Mouse (Mus musculus) c-Kit-positive CD71-positive TER-119-positive erythroid progenitor cells, embryonic 14.5 days (primary cell): Measurements from ENCODE around the gene Prg4.

Experiments used
- DNase-seq: peaks from one replicate; pipeline ENCODE4 v3.0.0-alpha.2; 2013; ENCODE audit warnings: low spot score

Prg4 gene

GRCm38 (mm10) chr1:150466132-150466531 is at the start of gene Prg4:
Prg4 (minus strand) TSS chr1:150466165.
- DNase-seq = no peak

DNA sequence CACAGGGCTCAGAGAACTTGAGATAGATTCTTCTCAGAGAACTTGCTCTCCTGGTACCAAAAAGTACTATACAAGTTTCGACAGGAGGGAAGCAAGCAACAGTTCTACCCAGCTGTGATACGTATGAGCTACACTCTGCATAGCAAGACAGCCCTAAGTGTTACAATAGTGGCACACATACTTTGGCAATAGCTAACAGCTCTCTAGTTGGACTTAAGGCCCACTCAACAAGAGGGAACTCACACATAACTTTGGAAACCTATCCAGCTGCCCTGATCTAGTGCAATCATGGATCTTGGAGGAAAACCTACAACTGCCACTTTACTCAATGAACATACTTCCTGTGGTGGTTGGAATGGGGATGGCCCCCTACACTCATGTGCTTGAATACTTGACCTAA is 47.1 kb upstream of the Prg4 start:
- DNase-seq = no peak

- no peak for DNase-seq
Observed at GRCm38 (mm10) chr1:150505794-150506193, 39.8 kb upstream of the Prg4 start.

GRCm38 (mm10) chr1:150503321-150503720 is 37.4 kb upstream of the Prg4 start:
- DNase-seq = no peak

DNA sequence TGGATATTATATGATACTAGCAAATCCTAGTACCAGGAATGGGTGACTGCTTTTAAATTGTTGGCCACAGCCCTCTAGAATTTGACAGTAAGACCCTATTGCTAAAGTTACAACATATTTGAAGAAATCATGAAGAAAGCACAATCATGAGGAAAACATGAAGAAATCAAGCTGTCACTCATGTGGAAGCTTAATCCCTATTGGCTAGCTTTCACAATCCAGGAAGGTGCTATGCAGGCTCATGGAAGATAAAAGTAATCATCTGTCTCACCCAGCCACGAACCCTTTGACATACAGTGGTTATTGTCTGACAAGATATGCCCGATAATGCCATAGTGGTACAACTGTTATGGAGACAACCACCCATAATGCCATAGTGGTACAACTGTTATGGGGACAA is 32.2 kb upstream of the Prg4 start:
- DNase-seq = no peak

DNA sequence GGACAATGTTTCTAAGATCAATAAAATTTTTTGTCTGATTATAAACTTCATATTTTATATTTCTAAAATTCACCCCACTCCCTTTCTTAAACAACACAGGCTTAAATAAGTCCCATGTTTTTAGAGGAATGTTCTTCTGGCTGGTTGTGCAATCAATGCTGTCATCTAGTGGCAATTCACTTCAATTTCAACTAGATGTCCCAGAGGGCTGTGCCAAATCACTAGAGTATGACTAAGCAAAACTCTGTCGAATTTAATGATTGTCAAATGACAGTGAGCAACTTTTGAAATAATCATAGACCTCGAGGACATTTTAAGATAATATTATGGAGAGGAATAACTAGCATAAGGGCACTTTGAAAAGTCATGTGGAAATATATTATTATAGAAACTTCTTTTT is 31.7 kb upstream of the Prg4 start:
- DNase-seq = no peak

DNA sequence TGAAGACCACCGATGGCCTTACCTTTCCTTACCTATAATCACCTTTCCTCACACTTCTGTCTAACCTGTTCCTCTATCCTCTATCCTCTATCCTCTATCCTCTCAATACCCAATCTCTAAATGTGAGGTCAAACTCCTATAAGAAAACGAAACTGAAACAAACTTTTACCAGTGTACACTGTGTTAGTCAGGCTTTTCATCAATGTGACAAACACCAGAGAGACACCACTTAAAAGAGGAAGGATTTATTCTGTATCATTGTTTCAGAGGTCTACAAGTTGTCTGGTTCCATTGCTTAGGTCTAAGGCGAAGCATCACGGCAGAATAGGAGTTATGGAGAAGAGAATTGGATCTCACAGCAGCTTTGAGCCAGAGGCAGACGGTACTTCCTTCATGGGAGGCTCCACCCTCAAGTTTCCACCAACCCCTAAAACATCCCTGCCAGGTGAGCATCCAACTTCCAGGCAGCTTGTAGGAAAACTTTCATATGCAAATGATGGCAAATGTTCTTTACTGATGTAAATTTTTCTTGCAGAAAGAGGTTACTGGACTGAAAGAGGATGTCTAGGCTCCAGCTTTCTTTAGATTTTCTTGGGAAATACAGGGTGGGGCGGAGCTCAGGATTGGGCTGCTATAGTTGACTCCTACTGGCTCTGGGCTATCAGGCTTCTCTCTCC is 30.8 kb upstream of the Prg4 start:
- DNase-seq = no peak

GRCm38 (mm10) chr1:150489148-150489547 is 23.2 kb upstream of the Prg4 start:
- DNase-seq = no peak

DNA sequence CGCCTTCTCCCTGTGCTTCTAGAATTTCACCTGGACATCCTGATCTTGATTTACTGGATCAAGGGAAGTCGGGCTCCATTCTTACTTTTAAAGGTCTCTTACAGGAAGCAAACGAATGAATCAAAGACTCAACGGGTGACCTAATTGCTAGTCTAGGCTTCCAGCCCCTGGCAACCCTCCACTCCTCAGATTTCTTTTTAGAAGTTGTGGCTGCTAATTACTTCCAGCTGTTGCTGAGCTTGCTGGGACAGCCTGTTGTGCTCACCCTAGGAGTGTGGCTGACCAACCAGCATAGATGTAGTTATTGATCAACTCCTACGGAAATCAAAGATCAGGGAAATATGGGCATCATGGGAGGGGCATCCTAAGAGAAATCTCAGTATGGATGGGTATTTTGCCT is 14.7 kb upstream of the Prg4 start:
- no peak for DNase-seq

GRCm38 (mm10) chr1:150472525-150472924 is 6.6 kb upstream of the Prg4 start:
- no peak for DNase-seq

GRCm38 (mm10) chr1:150469992-150470391 is 4.0 kb upstream of the Prg4 start:
- DNase-seq = no peak

DNA sequence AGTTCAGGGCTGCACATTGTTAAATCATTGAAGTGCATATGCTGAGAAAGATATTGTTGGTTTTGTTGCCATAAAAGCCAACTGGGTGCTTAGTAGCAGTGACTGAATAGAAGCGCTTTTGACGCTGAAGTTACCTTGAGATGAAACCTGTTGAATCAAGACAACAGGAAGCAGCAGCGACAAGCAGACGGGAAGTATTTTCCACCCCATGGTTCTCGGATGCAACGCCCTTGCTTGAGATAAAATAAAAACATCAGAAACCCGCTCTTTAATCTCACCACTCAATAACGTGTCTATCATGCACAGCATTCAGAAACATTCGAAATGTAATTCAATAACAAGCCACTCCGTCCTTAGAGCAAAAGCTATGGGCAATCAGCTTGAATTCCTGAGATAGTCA is 601 bp downstream of the Prg4 start:
- DNase-seq = no peak

GRCm38 (mm10) chr1:150463691-150464090 is 2.3 kb downstream of the Prg4 start:
- DNase-seq = no peak

DNA sequence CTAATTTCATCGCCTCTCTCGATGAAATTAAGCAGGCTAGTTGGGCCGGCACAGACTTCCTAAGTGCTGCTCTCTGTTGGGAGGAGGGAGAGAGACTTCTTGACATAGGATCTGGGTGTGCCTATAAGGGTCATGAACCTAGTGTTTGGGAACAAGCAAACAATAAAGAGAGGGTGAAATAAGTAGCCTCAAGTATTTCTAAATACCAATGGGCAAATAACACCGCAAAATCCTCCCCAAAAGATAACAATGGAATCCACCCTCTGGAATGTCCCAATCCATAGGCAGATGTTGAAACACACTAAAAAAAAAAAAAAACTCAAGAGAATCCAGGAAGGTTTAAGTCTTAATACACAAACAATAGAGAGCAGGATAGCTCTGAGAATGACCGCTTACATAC is 2.9 kb downstream of the Prg4 start:
- DNase-seq = no peak

DNA sequence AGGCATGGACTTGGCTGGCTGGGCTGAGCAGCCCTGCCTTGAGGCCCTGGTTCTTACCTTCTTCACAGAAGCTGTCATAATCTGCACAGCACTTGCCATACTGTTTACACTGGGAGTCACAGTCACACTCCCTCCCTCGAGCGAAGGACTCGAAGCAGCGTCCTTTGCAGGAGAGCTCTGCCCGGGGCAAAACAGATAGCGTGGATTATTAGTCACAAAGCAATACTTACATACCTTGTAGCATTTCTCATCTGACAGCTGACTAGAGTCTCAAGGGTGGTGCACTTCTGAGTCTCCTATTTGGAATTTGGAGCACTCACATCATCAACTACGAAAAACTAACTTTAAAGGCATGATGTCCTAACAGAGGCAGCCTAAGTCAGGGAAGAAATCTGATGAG is 5.4 kb downstream of the Prg4 start:
- DNase-seq = no peak

- no peak for DNase-seq
Observed at GRCm38 (mm10) chr1:150459599-150459998, 6.4 kb downstream of the Prg4 start.

- no peak for DNase-seq
Observed at GRCm38 (mm10) chr1:150458977-150459376, 7.0 kb downstream of the Prg4 start.

GRCm38 (mm10) chr1:150441731-150442130 is 24.2 kb downstream of the Prg4 start:
- DNase-seq = no peak

- DNase-seq = no peak
Observed at GRCm38 (mm10) chr1:150438641-150439040, 27.3 kb downstream of the Prg4 start.

- no peak for DNase-seq
Observed at GRCm38 (mm10) chr1:150426216-150426615, 39.7 kb downstream of the Prg4 start.

DNA sequence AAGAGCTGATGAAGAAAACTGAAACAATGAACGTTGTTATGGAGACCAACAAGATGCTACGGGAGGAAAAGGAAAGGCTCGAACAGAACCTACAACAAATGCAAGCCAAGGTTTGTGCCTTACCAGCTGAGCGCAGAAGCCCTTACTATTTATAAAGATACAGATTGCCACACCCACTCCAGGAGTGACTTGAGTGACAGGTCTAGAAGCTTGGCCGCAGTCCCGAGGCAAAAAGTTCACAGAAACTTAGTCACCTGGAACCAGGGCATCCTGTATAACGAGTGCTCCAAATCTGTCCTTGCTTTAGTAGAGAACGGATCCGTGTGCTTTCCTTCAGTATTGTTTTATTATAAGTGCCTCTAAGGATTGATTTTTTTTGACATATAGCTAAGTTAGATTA is 40.3 kb downstream of the Prg4 start:
- no peak for DNase-seq

- DNase-seq = no peak
Observed at GRCm38 (mm10) chr1:150418426-150418825, 47.5 kb downstream of the Prg4 start.

- DNase-seq = no peak
Observed at GRCm38 (mm10) chr1:150416006-150416405, 50.0 kb downstream of the Prg4 start.

- no peak for DNase-seq
Observed at GRCm38 (mm10) chr1:150409996-150410395, 56.0 kb downstream of the Prg4 start.

DNA sequence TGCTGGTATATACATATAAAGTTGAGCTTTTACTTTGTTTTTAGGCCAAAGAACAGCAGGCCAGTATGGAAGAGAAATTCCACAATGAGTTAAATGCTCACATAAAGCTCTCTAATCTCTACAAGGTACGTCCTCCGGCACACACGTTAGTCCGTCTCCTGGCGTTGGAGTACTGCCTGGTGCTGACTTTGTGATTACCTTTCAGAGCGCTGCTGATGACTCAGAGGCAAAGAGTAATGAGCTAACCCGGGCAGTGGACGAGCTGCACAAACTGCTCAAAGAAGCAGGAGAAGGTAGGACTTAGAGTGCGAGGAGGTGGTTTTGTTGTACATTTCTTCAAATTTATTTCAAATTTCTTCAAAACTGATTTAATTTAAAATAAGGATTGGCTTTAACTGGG is 58.7 kb downstream of the Prg4 start:
- DNase-seq = no peak
